18 mouse cellular contexts compared by ENCODE assay signal in the genomic region with DNA sequence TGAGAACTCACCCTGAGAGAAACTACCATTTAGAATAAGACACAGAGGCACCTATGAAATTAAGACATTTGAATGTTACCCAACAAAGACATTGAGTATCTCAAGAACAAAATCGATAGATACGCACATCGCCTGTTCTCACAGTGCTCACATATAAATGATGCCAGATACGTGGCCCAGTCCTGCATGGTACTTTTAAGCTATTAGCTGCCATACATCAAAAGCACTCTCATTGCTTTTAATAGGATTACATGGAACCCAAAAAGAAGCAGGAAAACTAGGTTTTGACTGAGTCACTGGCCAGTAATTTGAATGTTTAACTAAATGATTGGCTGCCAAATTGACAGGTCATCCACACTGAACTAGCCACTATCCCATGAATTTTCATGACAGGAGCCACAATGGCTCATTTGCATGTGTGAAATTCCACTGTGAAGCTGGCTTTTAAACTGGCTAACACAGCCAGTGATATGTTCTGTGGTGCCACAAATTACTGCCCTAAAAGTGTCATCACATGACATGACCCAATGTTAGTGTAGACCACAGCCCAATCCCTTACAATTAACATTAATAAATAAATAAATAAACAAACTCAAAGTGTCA.
DNase-seq lines count a peak whose midpoint lies in the region; ATAC-seq and TF ChIP-seq lines count a peak whose summit lies in the region.
"Had no signal": no experiment of that assay in that cellular context is flagged by ENCODE, and none has a peak within 500 bp of the region (broad histone marks: within the 10 kb centered on the region; RNA-seq: fewer than 3 reads in every experiment).

No protein-coding gene starts in this region.

- H3K27me3 ChIP-seq in forebrain, embryonic 11.5 days (ENCODE audit: control insufficient read depth, insufficient read depth, low read length), result no peaks in the 10 kb centered on the region; the same call in 1 of the 2 replicates
- H3K27me3 ChIP-seq in forebrain, postnatal 0 days (ENCODE audit: insufficient read depth, low read length), result no peaks in the 10 kb centered on the region
- 0 out of 2 replicates have a peak, but pooled peaks cover 8% of the 10 kb centered on the region for H3K27me3 ChIP-seq in midbrain, embryonic 13.5 days
- H3K27me3 ChIP-seq: heart, embryonic 15.5 days had no signal

- no peak for TF ChIP-seq CTCF in forebrain, postnatal 0 days (IDR thresholded peaks at IDR 0.05; ENCODE audit: low read depth)

- no peak overlapping the region for H3K9ac ChIP-seq in forebrain, embryonic 11.5 days (ENCODE audit: low read length)
- no peak overlapping the region for H3K9ac ChIP-seq in forebrain, postnatal 0 days
- no peak overlapping the region for H3K9ac ChIP-seq in midbrain, embryonic 13.5 days (replicated peaks)
- H3K9ac ChIP-seq: heart, embryonic 15.5 days; lung, embryonic 14.5 days had no signal

- H3K4me2 ChIP-seq in forebrain, embryonic 11.5 days (ENCODE audit: low read depth, low read length, severe bottlenecking), result no peak overlapping the region
- H3K4me2 ChIP-seq in forebrain, postnatal 0 days (ENCODE audit: low read depth), result no peak overlapping the region
- no peak overlapping the region for H3K4me2 ChIP-seq in midbrain, embryonic 13.5 days (replicated peaks)
- H3K4me2 ChIP-seq: heart, embryonic 15.5 days; lung, embryonic 14.5 days had no signal

- ATAC-seq in forebrain, embryonic 11.5 days (replicated peaks; ENCODE audit: low FRiP score), result peak; percentile 31; the same call in 1 of the 2 replicates
- no peak for ATAC-seq in forebrain, postnatal 0 days
- peak; percentile 13; the same call in 1 of the 2 replicates for ATAC-seq in midbrain, embryonic 13.5 days
- ATAC-seq: intestine, postnatal 0 days had no signal

- H3K9me3 ChIP-seq in forebrain, embryonic 11.5 days (ENCODE audit: control insufficient read depth, low read length), result no peaks in the 10 kb centered on the region
- H3K9me3 ChIP-seq in forebrain, postnatal 0 days (ENCODE audit: low read length), result no peaks in the 10 kb centered on the region
- no peaks in the 10 kb centered on the region for H3K9me3 ChIP-seq in midbrain, embryonic 13.5 days
- H3K9me3 ChIP-seq: heart, embryonic 15.5 days had no signal

- no peaks in the 10 kb centered on the region for H3K4me1 ChIP-seq in forebrain, embryonic 11.5 days (replicated peaks; ENCODE audit: control insufficient read depth, insufficient read depth, low read length)
- H3K4me1 ChIP-seq in forebrain, postnatal 0 days (ENCODE audit: insufficient read depth), result no peaks in the 10 kb centered on the region
- H3K4me1 ChIP-seq in midbrain, embryonic 13.5 days (replicated peaks), result peaks cover 25% of the 10 kb centered on the region
- H3K4me1 ChIP-seq: heart, embryonic 15.5 days had no signal

- intact Hi-C loops in left cerebral cortex, postnatal 10 days (cut with DNase I), result no loop called here

- no peak for DNase-seq in forebrain, embryonic 11.5 days (ENCODE audit: low spot score)
- DNase-seq in forebrain, postnatal 0 days, result no peak
- peak; percentile 37 for DNase-seq in kidney, adult 9 months
- no peak for DNase-seq in kidney, postnatal 10 days
- peak; percentile 56 for DNase-seq in embryo, embryonic 10.5 days (ENCODE audit: low spot score)
- DNase-seq in left cerebral cortex, postnatal 10 days (ENCODE audit: extremely low spot score in 1 of 2, low spot score in 2 of 2), result no peak
- DNase-seq: adrenal gland, postnatal 10 days; cerebellum, adult 11-12 months; heart, adult 2 months; layer of hippocampus, postnatal 36 days; lung, embryonic 14.5 days; lung, postnatal 4 days; retina, postnatal 1 day; right cerebral cortex, postnatal 4 days; thymus, postnatal 36 days had no signal

- 74% methylated on average over 4 of the region's 4 CpGs for whole genome bisulfite sequencing in forebrain, embryonic 11.5 days
- WGBS in forebrain, postnatal 0 days, result 48% methylated on average over 4 of the region's 4 CpGs
- 27% methylated on average over 4 of the region's 4 CpGs for WGBS in midbrain, embryonic 13.5 days

- no peaks in the 10 kb centered on the region for H3K36me3 ChIP-seq in forebrain, embryonic 11.5 days (ENCODE audit: control insufficient read depth, insufficient read depth, low read length)
- H3K36me3 ChIP-seq in forebrain, postnatal 0 days (ENCODE audit: insufficient read depth), result no peaks in the 10 kb centered on the region
- no peaks in the 10 kb centered on the region for H3K36me3 ChIP-seq in midbrain, embryonic 13.5 days
- H3K36me3 ChIP-seq: heart, embryonic 15.5 days had no signal

- H3K4me3 ChIP-seq in forebrain, embryonic 11.5 days (ENCODE audit: low read depth, low read length), result no peak overlapping the region
- H3K4me3 ChIP-seq in forebrain, postnatal 0 days (ENCODE audit: low read depth, low read length), result no peak overlapping the region
- H3K4me3 ChIP-seq in midbrain, embryonic 13.5 days (replicated peaks), result no peak overlapping the region
- H3K4me3 ChIP-seq: heart, adult 2 months; heart, embryonic 15.5 days had no signal

- no peak overlapping the region for H3K27ac ChIP-seq in forebrain, embryonic 11.5 days (ENCODE audit: low read depth, low read length)
- no peak overlapping the region for H3K27ac ChIP-seq in forebrain, postnatal 0 days (ENCODE audit: low read depth, low read length)
- no peak overlapping the region for H3K27ac ChIP-seq in midbrain, embryonic 13.5 days
- H3K27ac ChIP-seq: heart, adult 2 months; heart, embryonic 15.5 days had no signal

Comparison
In these comparisons a context has a peak if more than half of its experiments do, and no peak if none do; other contexts are left out.
1. DNase-seq: peak in kidney, adult 9 months (single experiment) and embryo, embryonic 10.5 days (single experiment); none in forebrain, embryonic 11.5 days (single experiment), forebrain, postnatal 0 days (single experiment), kidney, postnatal 10 days (single experiment) and left cerebral cortex, postnatal 10 days (0 of 2).